Mouse (Mus musculus): ENCODE measurements around the gene U90926.

- TF ChIP-seq POLR2A (IDR thresholded peaks at IDR 0.05; ENCODE audit: extremely low read depth, insufficient read depth, low read length) (no peak), CTCF (IDR thresholded peaks at IDR 0.05; ENCODE audit: low read depth, low read length) (no peak)
Observed at GRCm38 (mm10) chr5:92229514-92229913, 14.3 kb upstream of the U90926 start.

Measured in liver, adult 2 months (tissue).